In genomic region chr9:14500916-14501424, GRCm38 (mm10) we compare ENCODE assay signal across 9 mouse cellular contexts. TPM values are rescaled to one million over a fixed set of nuclear protein-coding genes. Genes with fewer than 3 reads are reported as not detected.
DNase-seq lines count a peak whose midpoint lies in the region; ATAC-seq and TF ChIP-seq lines count a peak whose summit lies in the region.
"Had no signal": no experiment of that assay in that cellular context is flagged by ENCODE, and none has a peak within 500 bp of the region (broad histone marks: within the 10 kb centered on the region; RNA-seq: fewer than 3 reads in every experiment).

No protein-coding gene starts in this region.

- H3K4me3 ChIP-seq in heart, embryonic 11.5 days (ENCODE audit: low read depth, low read length): peak overlapping the region; percentile 91
- peak overlapping the region; percentile 92 for H3K4me3 ChIP-seq in E14TG2a.4 (replicated peaks; ENCODE audit: low read length)
- H3K4me3 ChIP-seq in forebrain, embryonic 14.5 days (ENCODE audit: low read depth, low read length): peak overlapping the region; percentile 82
- peak overlapping the region; percentile 80 for H3K4me3 ChIP-seq in liver, embryonic 16.5 days (ENCODE audit: low read depth, low read length)

- H3K9ac ChIP-seq in heart, embryonic 11.5 days (ENCODE audit: low read depth, low read length): peak overlapping the region; percentile 91
- H3K9ac ChIP-seq in forebrain, embryonic 14.5 days (ENCODE audit: low read length): peak overlapping the region; percentile 89
- H3K9ac ChIP-seq in liver, embryonic 16.5 days (ENCODE audit: low read depth, low read length): peak overlapping the region; percentile 73

- WGBS in heart, embryonic 11.5 days (ENCODE audit: insufficient replicate concordance): 4% methylated on average over 10 of the region's 10 CpGs
- WGBS in forebrain, embryonic 14.5 days: 5% methylated on average over 10 of the region's 10 CpGs
- under 1% methylated on average over 10 of the region's 10 CpGs for WGBS in liver, embryonic 16.5 days (ENCODE audit: insufficient replicate concordance)

- no peaks in the 10 kb centered on the region for H3K27me3 ChIP-seq in heart, embryonic 11.5 days (ENCODE audit: control insufficient read depth, insufficient read depth, low read length)
- no peaks in the 10 kb centered on the region for H3K27me3 ChIP-seq in E14TG2a.4 (ENCODE audit: insufficient read depth, low read length)
- no peaks in the 10 kb centered on the region for H3K27me3 ChIP-seq in forebrain, embryonic 14.5 days (replicated peaks; ENCODE audit: control insufficient read depth, insufficient read depth, low read length)
- H3K27me3 ChIP-seq in liver, embryonic 16.5 days (ENCODE audit: control insufficient read depth, insufficient read depth, low read depth, low read length): no peaks in the 10 kb centered on the region

- no peak for ATAC-seq in heart, embryonic 11.5 days (replicated peaks; ENCODE audit: insufficient number of reproducible peaks, low FRiP score, low TSS enrichment)
- ATAC-seq in forebrain, embryonic 14.5 days: no peak
- ATAC-seq in liver, embryonic 16.5 days (ENCODE audit: low read depth): no peak

- peak overlapping the region; percentile 57 for H3K27ac ChIP-seq in heart, embryonic 11.5 days (ENCODE audit: low read depth, low read length)
- peak overlapping the region; percentile 69; the same call in 1 of the 2 replicates for H3K27ac ChIP-seq in forebrain, embryonic 14.5 days (ENCODE audit: low read depth, low read length)
- H3K27ac ChIP-seq in liver, embryonic 16.5 days (ENCODE audit: low read length): no peak overlapping the region

- TF ChIP-seq CTCF in E14TG2a.4 (conservative IDR thresholded peaks at IDR 0.05; ENCODE audit: low read length): no peak

- peaks cover 27% of the 10 kb centered on the region for H3K36me3 ChIP-seq in heart, embryonic 11.5 days (ENCODE audit: control insufficient read depth, insufficient read depth, low read length)
- H3K36me3 ChIP-seq in E14TG2a.4 (ENCODE audit: insufficient read depth, low read length): peaks cover 40% of the 10 kb centered on the region
- H3K36me3 ChIP-seq in forebrain, embryonic 14.5 days (ENCODE audit: control insufficient read depth, insufficient read depth, low read length): peaks cover 38% of the 10 kb centered on the region
- peaks cover 25% of the 10 kb centered on the region for H3K36me3 ChIP-seq in liver, embryonic 16.5 days (ENCODE audit: control insufficient read depth, insufficient read depth)

- peak overlapping the region; percentile 67 for H3K4me2 ChIP-seq in heart, embryonic 11.5 days
- peak overlapping the region; percentile 69 for H3K4me2 ChIP-seq in forebrain, embryonic 14.5 days (ENCODE audit: low read length)
- peak overlapping the region; percentile 77 for H3K4me2 ChIP-seq in liver, embryonic 16.5 days (ENCODE audit: low read depth, low read length)

- no peak for DNase-seq in heart, adult 18-20 months
- no peak for DNase-seq in forebrain, embryonic 14.5 days (ENCODE audit: low spot score)
- DNase-seq in frontal cortex, postnatal 10 days (ENCODE audit: low spot score in 2 of 2): no peak
- DNase-seq in frontal cortex, postnatal 36 days (ENCODE audit: low spot score in 2 of 2): no peak
- no peak for DNase-seq in layer of hippocampus, adult 8-10 months (ENCODE audit: low spot score in 2 of 2)

- no peaks in the 10 kb centered on the region for H3K9me3 ChIP-seq in heart, embryonic 11.5 days (replicated peaks; ENCODE audit: control insufficient read depth, low read length)
- H3K9me3 ChIP-seq in E14TG2a.4 (ENCODE audit: low read length): no peaks in the 10 kb centered on the region
- H3K9me3 ChIP-seq in forebrain, embryonic 14.5 days (replicated peaks; ENCODE audit: control insufficient read depth, low read length): no peaks in the 10 kb centered on the region
- H3K9me3 ChIP-seq in liver, embryonic 16.5 days (replicated peaks; ENCODE audit: control insufficient read depth, low read length): no peaks in the 10 kb centered on the region

- no peaks in the 10 kb centered on the region for H3K4me1 ChIP-seq in heart, embryonic 11.5 days (ENCODE audit: control insufficient read depth, insufficient read depth, low read length)
- H3K4me1 ChIP-seq in E14TG2a.4 (replicated peaks; ENCODE audit: low read depth, low read length): peaks cover 13% of the 10 kb centered on the region
- peaks cover 7% of the 10 kb centered on the region; the same call in 1 of the 2 replicates for H3K4me1 ChIP-seq in forebrain, embryonic 14.5 days (ENCODE audit: control insufficient read depth, insufficient read depth, low read length)
- peaks cover 6% of the 10 kb centered on the region for H3K4me1 ChIP-seq in liver, embryonic 16.5 days (ENCODE audit: control insufficient read depth, low read depth, low read length)

RNA-seq across cellular contexts. Expression of gene Cwc15, which starts 0.6 kb away (rescaled TPM):
- 147 and 149 TPM in 2 replicates for polyA plus RNA-seq in heart, embryonic 11.5 days (2014; fragmentation: Nextera tagmentation; extraction: Ambion mirVana)
- 10 to 100 TPM; 66.3 to 67.3 TPM for total RNA-seq in heart, adult 18-20 months (2021)
- polyA plus RNA-seq in forebrain, embryonic 14.5 days (2014; fragmentation: Nextera tagmentation; extraction: Ambion mirVana): 175 and 186 TPM in 2 replicates
- polyA plus RNA-seq in liver, embryonic 16.5 days (2015; fragmentation: Nextera tagmentation; extraction: Ambion mirVana): 58.2 and 65.1 TPM in 2 replicates
- 10 to 100 TPM; 83.2 to 96.0 (median 88.5) TPM for total RNA-seq in layer of hippocampus, adult 8-10 months (2022)

RNA-seq across cellular contexts. Expression of gene Kdm4d, which starts 0.7 kb away (rescaled TPM):
- 0.13 TPM in 1 of 2 replicates, not detected in the other for polyA plus RNA-seq in heart, embryonic 11.5 days (2014; fragmentation: Nextera tagmentation; extraction: Ambion mirVana)
- not detected for total RNA-seq in heart, adult 18-20 months (2021)
- 0.36 and 0.38 TPM in 2 replicates for polyA plus RNA-seq in forebrain, embryonic 14.5 days (2014; fragmentation: Nextera tagmentation; extraction: Ambion mirVana)
- 0.02 TPM in 1 of 2 replicates, not detected in the other for polyA plus RNA-seq in liver, embryonic 16.5 days (2015; fragmentation: Nextera tagmentation; extraction: Ambion mirVana)
- 1 to 10 TPM; 1.3 to 2.1 (median 1.7) TPM for total RNA-seq in layer of hippocampus, adult 8-10 months (2022)
- polyA plus RNA-seq: large intestine, adult 2 months had no signal
